Mouse (Mus musculus) erythroid progenitor cell, adult 5-6 weeks (primary cell): ENCODE results near the gene Gamt. TPM values are rescaled to one million over a fixed set of nuclear protein-coding genes. Genes with fewer than 3 reads are reported as not detected.

Experiments
- total RNA-seq, 2 experiments: library from RNA; stranded (forward) in 1 of 2; stranded (reverse) in 1 of 2; fragments of 150-400 nt in 1 of 2; fragments of 186-747, 209-891 nt in 1 of 2; gene quantifications; 2 replicates each; pipeline versions ENCODE4 v1.2.3 to v1.2.4; 2015 to 2017; ENCODE audit warnings: low replicate concordance in 2 of 2

The Gamt gene
- total RNA-seq, 2 experiments from 2014 or later, result not detected

Other genes with a start within 250 kb of the Gamt start
- gene Arhgap45, start 244.4 kb downstream of the Gamt start, total RNA-seq (2015; ENCODE audit: low replicate concordance), result 23.4 and 23.9 TPM in 2 replicates
- 16.0 and 28.8 TPM in 2 replicates for gene Arhgap45, start 244.4 kb downstream of the Gamt start, total RNA-seq (2017; ENCODE audit: low replicate concordance)
- 18.4 and 20.5 TPM in 2 replicates for gene Polr2e, start 221.2 kb downstream of the Gamt start, total RNA-seq (2015; ENCODE audit: low replicate concordance)
- 14.6 and 28.4 TPM in 2 replicates for gene Polr2e, start 221.2 kb downstream of the Gamt start, total RNA-seq (2017; ENCODE audit: low replicate concordance)
- 371 and 490 TPM in 2 replicates for gene Gpx4, start 213.8 kb downstream of the Gamt start, total RNA-seq (2015; ENCODE audit: low replicate concordance)
- 239 and 372 TPM in 2 replicates for gene Gpx4, start 213.8 kb downstream of the Gamt start, total RNA-seq (2017; ENCODE audit: low replicate concordance)
- 19.5 and 21.8 TPM in 2 replicates for gene Sbno2, start 155.4 kb downstream of the Gamt start, total RNA-seq (2015; ENCODE audit: low replicate concordance)
- 34.3 and 36.1 TPM in 2 replicates for gene Sbno2, start 155.4 kb downstream of the Gamt start, total RNA-seq (2017; ENCODE audit: low replicate concordance)
- 224 and 296 TPM in 2 replicates for gene Stk11, start 145.2 kb downstream of the Gamt start, total RNA-seq (2015; ENCODE audit: low replicate concordance)
- 440 and 520 TPM in 2 replicates for gene Stk11, start 145.2 kb downstream of the Gamt start, total RNA-seq (2017; ENCODE audit: low replicate concordance)
- gene Atp5d, start 122.4 kb downstream of the Gamt start, total RNA-seq (2015; ENCODE audit: low replicate concordance), result 89.3 and 94.8 TPM in 2 replicates
- gene Atp5d, start 122.4 kb downstream of the Gamt start, total RNA-seq (2017; ENCODE audit: low replicate concordance), result 19.4 and 39.9 TPM in 2 replicates
- not detected in 2 replicates for gene Cbarp, start 120.2 kb downstream of the Gamt start, total RNA-seq (2015; ENCODE audit: low replicate concordance)
- gene Cbarp, start 120.2 kb downstream of the Gamt start, total RNA-seq (2017; ENCODE audit: low replicate concordance), result not detected in 2 replicates
- 20.1 and 23.8 TPM in 2 replicates for gene Midn, start 112.7 kb downstream of the Gamt start, total RNA-seq (2015; ENCODE audit: low replicate concordance)
- 12.5 and 18.2 TPM in 2 replicates for gene Midn, start 112.7 kb downstream of the Gamt start, total RNA-seq (2017; ENCODE audit: low replicate concordance)
- 10.1 and 19.7 TPM in 2 replicates for gene Cirbp, start 95.0 kb downstream of the Gamt start, total RNA-seq (2015; ENCODE audit: low replicate concordance)
- gene Cirbp, start 95.0 kb downstream of the Gamt start, total RNA-seq (2017; ENCODE audit: low replicate concordance), result 33.5 and 39.6 TPM in 2 replicates
- gene 1600002K03Rik, start 88.1 kb downstream of the Gamt start, total RNA-seq (2015; ENCODE audit: low replicate concordance), result not detected in 2 replicates
- gene 1600002K03Rik, start 88.1 kb downstream of the Gamt start, total RNA-seq (2017; ENCODE audit: low replicate concordance), result not detected in 2 replicates
- gene Efna2, start 81.5 kb downstream of the Gamt start, total RNA-seq (2015; ENCODE audit: low replicate concordance), result not detected in 2 replicates
- not detected in 2 replicates for gene Efna2, start 81.5 kb downstream of the Gamt start, total RNA-seq (2017; ENCODE audit: low replicate concordance)
- gene Mum1, start 34.6 kb downstream of the Gamt start, total RNA-seq (2015; ENCODE audit: low replicate concordance), result 26.3 and 59.5 TPM in 2 replicates
- 65.3 and 74.2 TPM in 2 replicates for gene Mum1, start 34.6 kb downstream of the Gamt start, total RNA-seq (2017; ENCODE audit: low replicate concordance)
- gene Ndufs7, start 11.9 kb downstream of the Gamt start, total RNA-seq (2015; ENCODE audit: low replicate concordance), result 87.6 and 109 TPM in 2 replicates
- 43.9 and 66.0 TPM in 2 replicates for gene Ndufs7, start 11.9 kb downstream of the Gamt start, total RNA-seq (2017; ENCODE audit: low replicate concordance)
- gene Dazap1, start 474 bp upstream of the Gamt start, total RNA-seq (2015; ENCODE audit: low replicate concordance), result 35.6 and 83.6 TPM in 2 replicates
- 72.0 and 102 TPM in 2 replicates for gene Dazap1, start 474 bp upstream of the Gamt start, total RNA-seq (2017; ENCODE audit: low replicate concordance)
- gene Rps15, start 31.4 kb upstream of the Gamt start, total RNA-seq (2015; ENCODE audit: low replicate concordance), result 689 and 862 TPM in 2 replicates
- 557 and 668 TPM in 2 replicates for gene Rps15, start 31.4 kb upstream of the Gamt start, total RNA-seq (2017; ENCODE audit: low replicate concordance)
- gene Apc2, start 35.0 kb upstream of the Gamt start, total RNA-seq (2015; ENCODE audit: low replicate concordance), result not detected in 2 replicates
- 0.13 TPM in 1 of 2 replicates, not detected in the other for gene Apc2, start 35.0 kb upstream of the Gamt start, total RNA-seq (2017; ENCODE audit: low replicate concordance)
- gene 2310011J03Rik, start 59.5 kb upstream of the Gamt start, total RNA-seq (2015; ENCODE audit: low replicate concordance), result 7.2 and 13.4 TPM in 2 replicates
- 6.1 and 10.8 TPM in 2 replicates for gene 2310011J03Rik, start 59.5 kb upstream of the Gamt start, total RNA-seq (2017; ENCODE audit: low replicate concordance)
- gene Pcsk4, start 68.5 kb upstream of the Gamt start, total RNA-seq (2015; ENCODE audit: low replicate concordance), result not detected in 2 replicates
- gene Pcsk4, start 68.5 kb upstream of the Gamt start, total RNA-seq (2017; ENCODE audit: low replicate concordance), result 1.0 TPM in 1 of 2 replicates, not detected in the other
- gene Reep6, start 68.9 kb upstream of the Gamt start, total RNA-seq (2015; ENCODE audit: low replicate concordance), result 17.2 and 22.3 TPM in 2 replicates
- gene Reep6, start 68.9 kb upstream of the Gamt start, total RNA-seq (2017; ENCODE audit: low replicate concordance), result 16.8 and 18.2 TPM in 2 replicates
- gene Adamtsl5, start 87.4 kb upstream of the Gamt start, total RNA-seq (2015; ENCODE audit: low replicate concordance), result 0.84 TPM in 1 of 2 replicates, not detected in the other
- gene Adamtsl5, start 87.4 kb upstream of the Gamt start, total RNA-seq (2017; ENCODE audit: low replicate concordance), result 0.13 and 30.2 TPM in 2 replicates
- not detected in 2 replicates for gene Plk5, start 95.4 kb upstream of the Gamt start, total RNA-seq (2015; ENCODE audit: low replicate concordance)
- not detected in 2 replicates for gene Plk5, start 95.4 kb upstream of the Gamt start, total RNA-seq (2017; ENCODE audit: low replicate concordance)
- 1.4 TPM in 1 of 2 replicates, not detected in the other for gene Mex3d, start 126.6 kb upstream of the Gamt start, total RNA-seq (2015; ENCODE audit: low replicate concordance)
- gene Mex3d, start 126.6 kb upstream of the Gamt start, total RNA-seq (2017; ENCODE audit: low replicate concordance), result 6.7 TPM in 1 of 2 replicates, not detected in the other
- 33.5 TPM in 2 replicates for gene Mbd3, start 138.5 kb upstream of the Gamt start, total RNA-seq (2015; ENCODE audit: low replicate concordance)
- gene Mbd3, start 138.5 kb upstream of the Gamt start, total RNA-seq (2017; ENCODE audit: low replicate concordance), result 39.7 and 45.8 TPM in 2 replicates
- gene Uqcr11, start 145.8 kb upstream of the Gamt start, total RNA-seq (2015; ENCODE audit: low replicate concordance), result 65.8 and 80.0 TPM in 2 replicates
- 67.9 and 87.3 TPM in 2 replicates for gene Uqcr11, start 145.8 kb upstream of the Gamt start, total RNA-seq (2017; ENCODE audit: low replicate concordance)
- gene Tcf3, start 172.6 kb upstream of the Gamt start, total RNA-seq (2015; ENCODE audit: low replicate concordance), result 127 and 148 TPM in 2 replicates
- gene Tcf3, start 172.6 kb upstream of the Gamt start, total RNA-seq (2017; ENCODE audit: low replicate concordance), result 140 and 145 TPM in 2 replicates
- gene Onecut3, start 233.8 kb upstream of the Gamt start, total RNA-seq (2015; ENCODE audit: low replicate concordance), result not detected in 2 replicates
- gene Onecut3, start 233.8 kb upstream of the Gamt start, total RNA-seq (2017; ENCODE audit: low replicate concordance), result not detected in 2 replicates